Mouse (Mus musculus): ENCODE data around the gene Pde11a. TPM values are rescaled to one million over a fixed set of nuclear protein-coding genes. Genes with fewer than 3 reads are reported as not detected.

The Pde11a gene
- polyA plus RNA-seq, 1 experiment from 2014 or later, result 1.2 TPM

GRCm38 (mm10) chr2:75963211-75963840 is 375.2 kb downstream of the Pde11a start:
- Histone ChIP-seq H3K4me3 (ENCODE audit: low read length) (no peak overlapping the region), H3K9ac (ENCODE audit: low read depth, low read length) (no peak overlapping the region), H3K27me3 (replicated peaks; ENCODE audit: control insufficient read depth, insufficient read depth, low read length) (no peaks in the 10 kb centered on the region), H3K4me1 (ENCODE audit: control insufficient read depth, insufficient read depth, low read depth, low read length) (peaks cover 21% of the 10 kb centered on the region), H3K4me2 (ENCODE audit: low read length) (no peak overlapping the region), H3K36me3 (ENCODE audit: control insufficient read depth, insufficient read depth, low read length) (no peaks in the 10 kb centered on the region), H3K9me3 (ENCODE audit: control insufficient read depth, low read length) (no peaks in the 10 kb centered on the region), H3K27ac (ENCODE audit: low read depth, low read length) (no peak overlapping the region; the same call in 1 of the 2 replicates)
- no peak for ATAC-seq
- 64% methylated on average over 10 of the region's 10 CpGs for WGBS

- 42% methylated on average over 15 of the region's 15 CpGs for WGBS
- Histone ChIP-seq H3K4me2 (ENCODE audit: low read length) (peak overlapping the region; percentile 49), H3K9ac (ENCODE audit: low read depth, low read length) (no peak overlapping the region; the same call in 1 of the 2 replicates), H3K36me3 (ENCODE audit: control insufficient read depth, insufficient read depth, low read length) (no peaks in the 10 kb centered on the region), H3K27me3 (replicated peaks; ENCODE audit: control insufficient read depth, insufficient read depth, low read length) (no peaks in the 10 kb centered on the region), H3K27ac (ENCODE audit: low read depth, low read length) (peak overlapping the region; percentile 57), H3K4me3 (ENCODE audit: low read length) (no peak overlapping the region), H3K4me1 (ENCODE audit: control insufficient read depth, insufficient read depth, low read depth, low read length) (peaks cover 21% of the 10 kb centered on the region), H3K9me3 (ENCODE audit: control insufficient read depth, low read length) (no peaks in the 10 kb centered on the region)
- 0 out of 2 replicates have a peak, but pooled peaks have one; percentile 7 for ATAC-seq
These were observed 377.9 kb downstream of the Pde11a start for GRCm38 (mm10) chr2:75960366-75961330.

- Histone ChIP-seq H3K4me2 (ENCODE audit: low read length) (peak overlapping the region; percentile 49), H3K4me1 (ENCODE audit: control insufficient read depth, insufficient read depth, low read depth, low read length) (peaks cover 21% of the 10 kb centered on the region), H3K9ac (ENCODE audit: low read depth, low read length) (peak overlapping the region; percentile 32; the same call in 1 of the 2 replicates), H3K27ac (ENCODE audit: low read depth, low read length) (peak overlapping the region; percentile 57), H3K4me3 (ENCODE audit: low read length) (no peak overlapping the region), H3K27me3 (replicated peaks; ENCODE audit: control insufficient read depth, insufficient read depth, low read length) (no peaks in the 10 kb centered on the region), H3K9me3 (ENCODE audit: control insufficient read depth, low read length) (no peaks in the 10 kb centered on the region), H3K36me3 (ENCODE audit: control insufficient read depth, insufficient read depth, low read length) (no peaks in the 10 kb centered on the region)
- ATAC-seq, result peak; percentile 86
- 9% methylated on average over 15 of the region's 15 CpGs for WGBS
These were observed 378.7 kb downstream of the Pde11a start for GRCm38 (mm10) chr2:75959850-75960365.

- Histone ChIP-seq H3K4me3 (ENCODE audit: low read length) (no peak overlapping the region), H3K9me3 (ENCODE audit: control insufficient read depth, low read length) (no peaks in the 10 kb centered on the region), H3K4me1 (ENCODE audit: control insufficient read depth, insufficient read depth, low read depth, low read length) (peaks cover 17% of the 10 kb centered on the region), H3K27ac (ENCODE audit: low read depth, low read length) (peak overlapping the region; percentile 57; the same call in 1 of the 2 replicates), H3K9ac (ENCODE audit: low read depth, low read length) (no peak overlapping the region), H3K4me2 (ENCODE audit: low read length) (peak overlapping the region; percentile 49), H3K36me3 (ENCODE audit: control insufficient read depth, insufficient read depth, low read length) (no peaks in the 10 kb centered on the region), H3K27me3 (replicated peaks; ENCODE audit: control insufficient read depth, insufficient read depth, low read length) (no peaks in the 10 kb centered on the region)
- ATAC-seq, result peak; percentile 34; the same call in 1 of the 2 replicates
- 28% methylated on average over 18 of the region's 18 CpGs for WGBS
These were observed 379.3 kb downstream of the Pde11a start for GRCm38 (mm10) chr2:75959183-75959849.

- Histone ChIP-seq H3K27ac (ENCODE audit: low read depth, low read length) (no peak overlapping the region), H3K9me3 (ENCODE audit: control insufficient read depth, low read length) (no peaks in the 10 kb centered on the region), H3K4me1 (ENCODE audit: control insufficient read depth, insufficient read depth, low read depth, low read length) (peaks cover 16% of the 10 kb centered on the region), H3K27me3 (replicated peaks; ENCODE audit: control insufficient read depth, insufficient read depth, low read length) (no peaks in the 10 kb centered on the region), H3K4me3 (ENCODE audit: low read length) (no peak overlapping the region), H3K4me2 (ENCODE audit: low read length) (no peak overlapping the region), H3K36me3 (ENCODE audit: control insufficient read depth, insufficient read depth, low read length) (no peaks in the 10 kb centered on the region), H3K9ac (ENCODE audit: low read depth, low read length) (no peak overlapping the region)
- no peak for ATAC-seq
- WGBS, result 62% methylated on average over 14 of the region's 14 CpGs
These were observed 382.9 kb downstream of the Pde11a start for GRCm38 (mm10) chr2:75955709-75956108.

- 90% methylated on average over 5 of the region's 5 CpGs for WGBS
- H3K4me3 ChIP-seq (ENCODE audit: low read length), result no peak overlapping the region
These were observed 385.3 kb downstream of the Pde11a start for GRCm38 (mm10) chr2:75953320-75953719.

GRCm38 (mm10) chr2:75950685-75951084 is 387.9 kb downstream of the Pde11a start:
- no peak for ATAC-seq
- Histone ChIP-seq H3K36me3 (ENCODE audit: control insufficient read depth, insufficient read depth, low read length) (no peaks in the 10 kb centered on the region), H3K4me1 (ENCODE audit: control insufficient read depth, insufficient read depth, low read depth, low read length) (no peaks in the 10 kb centered on the region), H3K9ac (ENCODE audit: low read depth, low read length) (no peak overlapping the region), H3K4me3 (ENCODE audit: low read length) (no peak overlapping the region), H3K27me3 (replicated peaks; ENCODE audit: control insufficient read depth, insufficient read depth, low read length) (no peaks in the 10 kb centered on the region), H3K27ac (ENCODE audit: low read depth, low read length) (no peak overlapping the region), H3K4me2 (ENCODE audit: low read length) (no peak overlapping the region), H3K9me3 (ENCODE audit: control insufficient read depth, low read length) (no peaks in the 10 kb centered on the region)
- 90% methylated on average over 8 of the region's 8 CpGs for WGBS

More at GRCm38 (mm10) chr2:75953320-75953719, 385.3 kb downstream of the Pde11a start:
- Histone ChIP-seq H3K4me2 (ENCODE audit: low read length) (no peak overlapping the region), H3K9me3 (ENCODE audit: control insufficient read depth, low read length) (no peaks in the 10 kb centered on the region), H3K9ac (ENCODE audit: low read depth, low read length) (no peak overlapping the region), H3K27me3 (replicated peaks; ENCODE audit: control insufficient read depth, insufficient read depth, low read length) (no peaks in the 10 kb centered on the region), H3K4me1 (ENCODE audit: control insufficient read depth, insufficient read depth, low read depth, low read length) (no peaks in the 10 kb centered on the region), H3K36me3 (ENCODE audit: control insufficient read depth, insufficient read depth, low read length) (no peaks in the 10 kb centered on the region), H3K27ac (ENCODE audit: low read depth, low read length) (no peak overlapping the region)
- ATAC-seq, result no peak

Measured in hindbrain, embryonic 16.5 days (tissue).